Mouse (Mus musculus) C2C12 (cell line): ENCODE data around the gene Gm10282.

Experiments used
- CTCF ChIP-seq: IDR thresholded peaks from one replicate; pipeline ENCODE4 v1.5.1; 2011; ENCODE audit not compliant: control insufficient read depth, insufficient read depth, insufficient read length
- MYOG ChIP-seq: IDR thresholded peaks from one replicate; pipeline ENCODE4 v1.6.1; 2011; ENCODE audit not compliant: control insufficient read depth, insufficient read length; ENCODE audit errors: extremely low read depth
- USF1 ChIP-seq: IDR thresholded peaks from one replicate; pipeline ENCODE4 v1.6.1; 2011; ENCODE audit warnings: low read depth, mild to moderate bottlenecking, control low read depth, moderate library complexity

GRCm38 (mm10) chr8:72265342-72265741 is 39.7 kb downstream of the Gm10282 start:
- TF ChIP-seq USF1 (no peak), CTCF (no peak), MYOG (no peak)
